26 mouse cellular contexts compared by ENCODE assay signal in the genomic region with DNA sequence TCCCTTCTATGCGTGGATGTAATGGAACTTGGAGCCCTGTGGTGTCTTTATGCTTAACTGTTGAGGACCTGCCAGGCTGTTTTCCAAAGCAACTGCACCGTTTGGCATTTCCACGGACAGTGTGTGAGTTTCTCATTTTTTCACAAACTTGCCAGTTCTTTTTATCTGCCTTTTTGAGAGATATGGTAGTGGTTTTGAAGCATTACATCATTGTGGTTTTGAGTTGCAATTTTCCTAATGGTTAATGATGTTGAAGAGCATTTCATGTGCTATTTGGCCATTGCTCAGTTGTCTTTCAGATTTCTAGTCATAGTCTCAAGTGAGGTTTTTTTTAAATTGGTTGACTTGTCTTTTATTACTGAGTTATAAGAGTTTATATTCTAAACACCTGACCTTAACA. TPM values are rescaled to one million over a fixed set of nuclear protein-coding genes. Genes with fewer than 3 reads are reported as not detected.
A peak's percentile ranks its signal among the peaks of the same experiment; 100 is the strongest.
DNase-seq lines count a peak whose midpoint lies in the region; ATAC-seq lines count a peak whose summit lies in the region.
"Had no signal": no experiment of that assay in that cellular context is flagged by ENCODE, and none has a peak within 500 bp of the region (broad histone marks: within the 10 kb centered on the region; RNA-seq: fewer than 3 reads in every experiment).

No protein-coding gene starts in this region.

- DNase-seq in heart, adult 11 months = peak; percentile 23
- DNase-seq in MEL-GATA-1-ER (ENCODE audit: extremely low read depth, low read depth) = peak; percentile 22
- no peak for DNase-seq in spleen, postnatal 4 days (ENCODE audit: low spot score in 2 of 2)
- no peak for DNase-seq in cerebellum, postnatal 10 days
- no peak for DNase-seq in ovary, postnatal 10 days (ENCODE audit: low spot score)
- DNase-seq: adrenal gland, adult 8-10 months; adrenal gland, postnatal 25 days; cerebellum, adult 11-12 months; cerebellum, adult 8-10 months; cerebellum, postnatal 14 days; gastrocnemius, postnatal 10 days; heart, adult 18-20 months; heart, postnatal 14 days; heart, postnatal 4 days had no signal

- no peak overlapping the region for H3K27ac ChIP-seq in heart, embryonic 11.5 days (ENCODE audit: low read depth, low read length)
- H3K27ac ChIP-seq: embryonic facial prominence, embryonic 10.5 days; embryonic facial prominence, embryonic 13.5 days; forebrain, embryonic 12.5 days; forebrain, embryonic 15.5 days; heart, embryonic 13.5 days; hindbrain, embryonic 15.5 days had no signal

- H3K9ac ChIP-seq in heart, embryonic 11.5 days (ENCODE audit: low read depth, low read length) = no peak overlapping the region
- H3K9ac ChIP-seq: embryonic facial prominence, embryonic 13.5 days; forebrain, embryonic 12.5 days; forebrain, embryonic 15.5 days; heart, embryonic 13.5 days; hindbrain, embryonic 15.5 days had no signal

- H3K27me3 ChIP-seq in heart, embryonic 11.5 days (ENCODE audit: control insufficient read depth, insufficient read depth, low read length) = no peaks in the 10 kb centered on the region
- H3K27me3 ChIP-seq in megakaryocyte, embryonic 14.5 days (replicated peaks) = no peaks in the 10 kb centered on the region
- H3K27me3 ChIP-seq: embryonic facial prominence, embryonic 13.5 days; forebrain, embryonic 12.5 days; forebrain, embryonic 15.5 days; heart, embryonic 13.5 days; hindbrain, embryonic 15.5 days had no signal

- H3K4me3 ChIP-seq in heart, embryonic 11.5 days (ENCODE audit: low read depth, low read length) = no peak overlapping the region
- H3K4me3 ChIP-seq in megakaryocyte, embryonic 14.5 days (replicated peaks) = peak overlapping the region; percentile 46
- H3K4me3 ChIP-seq: embryonic facial prominence, embryonic 10.5 days; embryonic facial prominence, embryonic 13.5 days; erythroblast, embryonic 14.5 days; forebrain, embryonic 12.5 days; forebrain, embryonic 15.5 days; heart, embryonic 13.5 days; hindbrain, embryonic 15.5 days had no signal

- no peak overlapping the region for H3K4me2 ChIP-seq in heart, embryonic 11.5 days
- H3K4me2 ChIP-seq: embryonic facial prominence, embryonic 13.5 days; forebrain, embryonic 12.5 days; forebrain, embryonic 15.5 days; heart, embryonic 13.5 days; hindbrain, embryonic 15.5 days had no signal

- H3K36me3 ChIP-seq in heart, embryonic 11.5 days (ENCODE audit: control insufficient read depth, insufficient read depth, low read length) = no peaks in the 10 kb centered on the region
- peaks cover 11% of the 10 kb centered on the region for H3K36me3 ChIP-seq in megakaryocyte, embryonic 14.5 days (replicated peaks; ENCODE audit: low read length)
- H3K36me3 ChIP-seq: forebrain, embryonic 15.5 days had no signal

- 73% methylated on average over 3 of the region's 3 CpGs for WGBS in heart, embryonic 11.5 days (ENCODE audit: insufficient replicate concordance)

- no peaks in the 10 kb centered on the region for H3K4me1 ChIP-seq in heart, embryonic 11.5 days (ENCODE audit: control insufficient read depth, insufficient read depth, low read length)
- H3K4me1 ChIP-seq in megakaryocyte, embryonic 14.5 days = peaks cover 31% of the 10 kb centered on the region
- H3K4me1 ChIP-seq: embryonic facial prominence, embryonic 10.5 days; embryonic facial prominence, embryonic 13.5 days; forebrain, embryonic 12.5 days; forebrain, embryonic 15.5 days; hindbrain, embryonic 15.5 days had no signal

- H3K9me3 ChIP-seq in heart, embryonic 11.5 days (replicated peaks; ENCODE audit: control insufficient read depth, low read length) = no peaks in the 10 kb centered on the region
- H3K9me3 ChIP-seq in megakaryocyte, embryonic 14.5 days = no peaks in the 10 kb centered on the region
- H3K9me3 ChIP-seq: embryonic facial prominence, embryonic 10.5 days; embryonic facial prominence, embryonic 13.5 days; forebrain, embryonic 12.5 days; forebrain, embryonic 15.5 days; heart, embryonic 13.5 days; hindbrain, embryonic 15.5 days had no signal

- ATAC-seq in heart, embryonic 11.5 days (replicated peaks; ENCODE audit: insufficient number of reproducible peaks, low FRiP score, low TSS enrichment) = no peak
- ATAC-seq: CD4-positive, CD25-positive, alpha-beta regulatory T cell, adult 4 months; forebrain, embryonic 15.5 days; intestine, postnatal 0 days had no signal

RNA-seq across cellular contexts. Expression of a gene that starts 10.8 kb away (rescaled TPM):
- polyA plus RNA-seq in heart, embryonic 11.5 days (2014; fragmentation: Nextera tagmentation; extraction: Ambion mirVana) = 21.2 and 22.3 TPM in 2 replicates
- 1.4 TPM in 1 of 2 replicates, not detected in the other for polyA plus RNA-seq in megakaryocyte, embryonic 14.5 days (2012; ENCODE audit: insufficient read depth, low replicate concordance)

RNA-seq across cellular contexts. Expression of a gene that starts 37.3 kb away (rescaled TPM):
- polyA plus RNA-seq in heart, embryonic 11.5 days (2014; fragmentation: Nextera tagmentation; extraction: Ambion mirVana) = 8.1 and 9.0 TPM in 2 replicates
- polyA plus RNA-seq in megakaryocyte, embryonic 14.5 days (2012; ENCODE audit: insufficient read depth, low replicate concordance) = 9.9 and 10.8 TPM in 2 replicates

RNA-seq across cellular contexts. Expression of a gene that starts 44.3 kb away (rescaled TPM):
- 1.0 and 1.3 TPM in 2 replicates for polyA plus RNA-seq in heart, embryonic 11.5 days (2014; fragmentation: Nextera tagmentation; extraction: Ambion mirVana)
- polyA plus RNA-seq in megakaryocyte, embryonic 14.5 days (2012; ENCODE audit: insufficient read depth, low replicate concordance) = not detected in 2 replicates
- polyA plus RNA-seq: C2C12 had no signal

Comparison
In these comparisons a context has a peak if more than half of its experiments do, and no peak if none do; other contexts are left out.
1. DNase-seq: peak in heart, adult 11 months (single experiment) and MEL-GATA-1-ER (single experiment); none in spleen, postnatal 4 days (0 of 2), cerebellum, postnatal 10 days (0 of 2) and ovary, postnatal 10 days (single experiment).